Mouse (Mus musculus) MEL (cell line): ENCODE measurements around the gene Grwd1. TPM values are rescaled to one million over a fixed set of nuclear protein-coding genes. Genes with fewer than 3 reads are reported as not detected.

Experiments used
- DNase-seq: peaks from one replicate; pipeline ENCODE4 v3.0.0; 2011; ENCODE audit warnings: low read depth, low spot score
- H3K27ac ChIP-seq: 2 replicates; pipeline ENCODE4 v1.5.1; 2012; ENCODE audit warnings: low read depth, mild to moderate bottlenecking, control low read depth, low read length, moderate library complexity; ENCODE audit not compliant: control insufficient read depth
- H3K27me3 ChIP-seq, 2 experiments: fragments of 150-350 bp in 1 of 2; sonication (generic) in 1 of 2; 2 replicates each; pipeline ENCODE4 v1.6.1; 2012; ENCODE audit warnings: low read length in 2 of 2, mild to moderate bottlenecking in 2 of 2, improper control_type of control experiment in 1 of 2, moderate library complexity in 1 of 2; ENCODE audit not compliant: insufficient read depth in 2 of 2, control insufficient read depth in 1 of 2
- H3K36me3 ChIP-seq, 2 experiments: 2 replicates each; pipeline ENCODE4 v1.6.1; 2012 to 2014; ENCODE audit warnings: low read length in 2 of 2, improper control_type of control experiment in 1 of 2, inconsistent platforms in 1 of 2, mild to moderate bottlenecking in 1 of 2; ENCODE audit not compliant: insufficient read depth in 2 of 2, control insufficient read depth in 1 of 2
- H3K4me1 ChIP-seq, 2 experiments: fragments of 150-350 bp in 1 of 2; sonication (generic) in 1 of 2; 2 replicates each; pipeline ENCODE4 v1.6.1; 2012; ENCODE audit warnings: low read length in 2 of 2, improper control_type of control experiment in 1 of 2, mild to moderate bottlenecking in 1 of 2; ENCODE audit not compliant: insufficient read depth in 2 of 2, control insufficient read depth in 1 of 2
- H3K4me3 ChIP-seq, 2 experiments: fragments of 150-350 bp in 1 of 2; sonication (generic) in 1 of 2; 2 replicates each; pipeline ENCODE4 v1.5.1; 2012; ENCODE audit warnings: low read depth in 2 of 2, low read length in 2 of 2, mild to moderate bottlenecking in 2 of 2, moderate library complexity in 2 of 2, control low read depth in 1 of 2, improper control_type of control experiment in 1 of 2; ENCODE audit not compliant: control insufficient read depth in 1 of 2, insufficient read depth in 1 of 2
- H3K79me2 ChIP-seq: 2 replicates; pipeline ENCODE4 v1.6.1; 2012; ENCODE audit warnings: mild to moderate bottlenecking, low read length, moderate library complexity; ENCODE audit not compliant: control insufficient read depth, poor library complexity, insufficient read depth
- H3K9ac ChIP-seq: 2 replicates; pipeline ENCODE4 v1.6.1; 2012; ENCODE audit warnings: low read depth, mild to moderate bottlenecking, control low read depth, low read length, moderate library complexity; ENCODE audit not compliant: control insufficient read depth, poor library complexity, severe bottlenecking
- H3K9me3 ChIP-seq: fragments of 150-350 bp; sonication (generic); replicated peaks from 2 replicates; pipeline ENCODE4 v1.6.1; 2012; ENCODE audit warnings: mild to moderate bottlenecking, low read length, improper control_type of control experiment, moderate library complexity; ENCODE audit not compliant: insufficient read depth
- CHD2 ChIP-seq: IDR thresholded peaks from 2 replicates; pipeline ENCODE4 v1.6.1; 2011; ENCODE audit warnings: low read length, improper control_type of control experiment
- E2F4 ChIP-seq: IDR thresholded peaks from 2 replicates; pipeline ENCODE4 v1.6.1; 2011; ENCODE audit warnings: low read depth, low read length, improper control_type of control experiment, borderline replicate concordance
- ETS1 ChIP-seq: IDR thresholded peaks from 2 replicates; pipeline ENCODE4 v1.6.1; 2012; ENCODE audit warnings: low read depth, mild to moderate bottlenecking, inconsistent platforms, low read length, improper control_type of control experiment, moderate library complexity
- GABPA ChIP-seq: IDR thresholded peaks from 2 replicates; pipeline ENCODE4 v1.6.1; 2012; ENCODE audit warnings: low read depth, mild to moderate bottlenecking, inconsistent platforms, low read length, improper control_type of control experiment, moderate library complexity
- HCFC1 ChIP-seq: IDR thresholded peaks from 2 replicates; pipeline ENCODE4 v1.6.1; 2012; ENCODE audit warnings: low read depth, mild to moderate bottlenecking, inconsistent platforms, low read length, improper control_type of control experiment, moderate library complexity
- MEF2A ChIP-seq: IDR thresholded peaks from 2 replicates; pipeline ENCODE4 v1.6.1; 2014; ENCODE audit warnings: low read depth, mild to moderate bottlenecking, inconsistent platforms, low read length, improper control_type of control experiment; ENCODE audit not compliant: poor library complexity, insufficient replicate concordance, severe bottlenecking; ENCODE audit errors: extremely low read depth
- MYC ChIP-seq: IDR thresholded peaks from 2 replicates; pipeline ENCODE4 v1.6.1; 2011; ENCODE audit warnings: low read depth, mild to moderate bottlenecking, low read length, improper control_type of control experiment, moderate library complexity
- NRF1 ChIP-seq: IDR thresholded peaks from 2 replicates; pipeline ENCODE4 v1.6.1; 2014; ENCODE audit warnings: low read depth, mild to moderate bottlenecking, inconsistent platforms, low read length, improper control_type of control experiment, moderate library complexity; ENCODE audit not compliant: poor library complexity, insufficient read depth, severe bottlenecking
- POLR2A ChIP-seq, 2 experiments: IDR thresholded peaks; 2 replicates each; pipeline ENCODE4 v1.6.1; 2011 to 2012; ENCODE audit warnings: low read length in 2 of 2, mild to moderate bottlenecking in 2 of 2, control low read depth in 1 of 2, improper control_type of control experiment in 1 of 2, low read depth in 1 of 2, moderate library complexity in 1 of 2; ENCODE audit not compliant: control insufficient read depth in 1 of 2, insufficient read depth in 1 of 2, poor library complexity in 1 of 2
- POLR2AphosphoS2 ChIP-seq: IDR thresholded peaks from 2 replicates; pipeline ENCODE4 v1.6.1; 2011; ENCODE audit warnings: low read length, improper control_type of control experiment
- RCOR1 ChIP-seq: IDR thresholded peaks from 2 replicates; pipeline ENCODE4 v1.6.1; 2012; ENCODE audit warnings: low read depth, mild to moderate bottlenecking, inconsistent platforms, low read length, improper control_type of control experiment
- SMC3 ChIP-seq: IDR thresholded peaks from 2 replicates; pipeline ENCODE4 v1.6.1; 2011; ENCODE audit warnings: low read depth, low read length, improper control_type of control experiment
- TAL1 ChIP-seq: IDR thresholded peaks from 2 replicates; pipeline ENCODE4 v1.6.1; 2012; ENCODE audit warnings: mild to moderate bottlenecking, inconsistent platforms, low read length, moderate library complexity, mixed read lengths
- TBP ChIP-seq: IDR thresholded peaks from 2 replicates; pipeline ENCODE4 v1.8.0; 2011; ENCODE audit warnings: low read depth, low read length, improper control_type of control experiment
- USF2 ChIP-seq, 2 experiments: IDR thresholded peaks; 2 replicates each; pipeline ENCODE4 v1.6.1; 2011 to 2012; ENCODE audit warnings: improper control_type of control experiment in 2 of 2, low read length in 2 of 2, borderline replicate concordance in 1 of 2, inconsistent platforms in 1 of 2, low read depth in 1 of 2, mild to moderate bottlenecking in 1 of 2; ENCODE audit not compliant: insufficient read depth in 1 of 2
- ZC3H11A ChIP-seq: IDR thresholded peaks from 2 replicates; pipeline ENCODE4 v1.6.1; 2012; ENCODE audit warnings: low read depth, mild to moderate bottlenecking, inconsistent platforms, low read length, improper control_type of control experiment
- ZKSCAN1 ChIP-seq: IDR thresholded peaks from 2 replicates; pipeline ENCODE4 v1.6.1; 2012; ENCODE audit warnings: low read depth, mild to moderate bottlenecking, inconsistent platforms, low read length, improper control_type of control experiment, moderate library complexity
- ZNF384 ChIP-seq: IDR thresholded peaks from 2 replicates; pipeline ENCODE4 v1.6.1; 2012; ENCODE audit warnings: low read depth, mild to moderate bottlenecking, inconsistent platforms, low read length, improper control_type of control experiment
- polyA plus RNA-seq, 2 experiments: library from polyadenylated mRNA; stranded (reverse) in 1 of 2; unstranded in 1 of 2; fragments of >175 nt in 1 of 2; fragments of >200 nt in 1 of 2; gene quantifications; 2 replicates each; pipeline versions ENCODE4 v1.2.1 to v1.2.4; 2012; ENCODE audit warnings: low replicate concordance in 2 of 2, low read depth in 1 of 2; ENCODE audit not compliant: insufficient read length in 2 of 2, insufficient read depth in 1 of 2, missing spikeins in 1 of 2
- total RNA-seq: library from RNA; depleted of rRNA; stranded (reverse); fragments of 300-350 nt; gene quantifications from 2 replicates; pipeline ENCODE4 v1.2.3, GENCODE M21; 2012

Gene Grwd1
- total and polyA plus RNA-seq, 3 experiments: 82.2 to 173 (median 108) TPM

GRCm38 (mm10) chr7:45793969-45794585 is 36.7 kb downstream of the Grwd1 start:
- no peaks in the 10 kb centered on the region for H3K79me2 ChIP-seq
- H3K4me1 ChIP-seq: peaks cover 5 to 12% of the 10 kb centered on the region in 2 experiments; a peak in 3 of 4 replicates
- no peak for DNase-seq
- H3K9ac ChIP-seq: no peak overlapping the region
- no peaks in the 10 kb centered on the region for H3K9me3 ChIP-seq
- H3K27ac ChIP-seq: no peak overlapping the region
- H3K36me3 ChIP-seq: peaks cover 0 to 4% of the 10 kb centered on the region in 2 experiments; a peak in 1 of 4 replicates
- H3K4me3 ChIP-seq: no peak overlapping the region
- H3K27me3 ChIP-seq: peaks cover 0 to 1% of the 10 kb centered on the region in 2 experiments; a peak in 2 of 4 replicates
- TF ChIP-seq GABPA (no peak), NRF1 (no peak), ETS1 (no peak), CHD2 (no peak), MEF2A (no peak), ZKSCAN1 (no peak), RCOR1 (no peak), POLR2A (IDR thresholded peaks at IDR 0.05; ENCODE audit: control insufficient read depth in 1 of 2, insufficient read depth in 1 of 2, low read depth in 1 of 2, low read length in 2 of 2, poor library complexity in 1 of 2) (no peak), E2F4 (no peak), TAL1 (no peak), TBP (no peak), USF2 (IDR thresholded peaks at IDR 0.05; ENCODE audit: borderline replicate concordance in 1 of 2, insufficient read depth in 1 of 2, low read depth in 1 of 2, low read length in 2 of 2) (no peak)

DNA sequence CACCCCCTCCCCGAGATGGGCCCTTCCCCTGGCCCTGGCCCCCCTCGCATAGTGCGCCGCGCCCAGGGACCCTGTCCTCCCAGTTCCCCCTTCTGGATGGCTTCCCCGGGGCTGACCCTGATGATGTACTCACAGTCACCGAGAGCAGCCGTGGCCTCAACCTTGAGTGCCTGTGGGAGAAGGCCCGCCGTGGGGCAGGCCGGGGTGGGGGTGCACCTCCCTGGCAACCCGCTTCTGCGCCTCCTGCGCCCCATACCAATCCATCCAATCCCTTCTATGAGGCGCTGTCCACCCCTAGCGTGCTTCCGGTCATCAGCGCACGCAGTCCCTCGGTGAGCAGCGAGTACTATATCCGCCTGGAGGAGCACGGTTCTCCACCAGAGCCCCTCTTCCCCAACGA is 37.5 kb downstream of the Grwd1 start:
- DNase-seq: no peak
- H3K9ac ChIP-seq: no peak overlapping the region
- no peak overlapping the region for H3K4me3 ChIP-seq
- H3K79me2 ChIP-seq: no peaks in the 10 kb centered on the region
- peaks cover 0 to 4% of the 10 kb centered on the region in 2 experiments; a peak in 1 of 4 replicates for H3K36me3 ChIP-seq
- TF ChIP-seq ZNF384: no peak
- no peak for TF ChIP-seq HCFC1
- TF ChIP-seq TAL1: no peak
- no peak for TF ChIP-seq SMC3
- TF ChIP-seq ZKSCAN1: no peak
- TF ChIP-seq E2F4: no peak
- TF ChIP-seq ZC3H11A: no peak
- no peak for TF ChIP-seq TBP
- TF ChIP-seq MYC: no peak
- no peak for TF ChIP-seq POLR2AphosphoS2
- peaks cover 0 to 1% of the 10 kb centered on the region in 2 experiments; a peak in 2 of 4 replicates for H3K27me3 ChIP-seq
- no peaks in the 10 kb centered on the region for H3K9me3 ChIP-seq
- H3K4me1 ChIP-seq: peaks cover 2 to 8% of the 10 kb centered on the region in 2 experiments; a peak in 2 of 4 replicates
- H3K27ac ChIP-seq: no peak overlapping the region
